Mouse (Mus musculus) MEL-GATA-1-ER (cell line): Measurements from ENCODE around the gene Uxs1.

Experiments used
- DNase-seq: peaks from one replicate; pipeline ENCODE4 v3.0.0-alpha.2; 2012; ENCODE audit warnings: low read depth; ENCODE audit errors: extremely low read depth

Gene Uxs1

GRCm38 (mm10) chr1:43827763-43828194 is at the start of gene Uxs1:
Gene Uxs1, minus strand, starts transcription at chr1:43827800.
- peak; percentile 95 for DNase-seq

GRCm38 (mm10) chr1:43877233-43877632 is 49.6 kb upstream of the Uxs1 start:
- DNase-seq: no peak

- no peak for DNase-seq
Observed at GRCm38 (mm10) chr1:43871116-43871515, 43.5 kb upstream of the Uxs1 start.

GRCm38 (mm10) chr1:43868510-43868909 is 40.9 kb upstream of the Uxs1 start:
- DNase-seq: no peak

- no peak for DNase-seq
Observed at GRCm38 (mm10) chr1:43864758-43865157, 37.2 kb upstream of the Uxs1 start.

GRCm38 (mm10) chr1:43862614-43863013 is 35.0 kb upstream of the Uxs1 start:
- DNase-seq: no peak

GRCm38 (mm10) chr1:43858988-43859387 is 31.4 kb upstream of the Uxs1 start:
- DNase-seq: no peak

- DNase-seq: no peak
Observed at GRCm38 (mm10) chr1:43857656-43858055, 30.1 kb upstream of the Uxs1 start.

GRCm38 (mm10) chr1:43855591-43855990 is 28.0 kb upstream of the Uxs1 start:
- no peak for DNase-seq

GRCm38 (mm10) chr1:43843398-43843797 is 15.8 kb upstream of the Uxs1 start:
- no peak for DNase-seq

GRCm38 (mm10) chr1:43837236-43837635 is 9.6 kb upstream of the Uxs1 start:
- no peak for DNase-seq

- no peak for DNase-seq
Observed at GRCm38 (mm10) chr1:43830096-43830495, 2.5 kb upstream of the Uxs1 start.

GRCm38 (mm10) chr1:43827002-43827762 is 418 bp downstream of the Uxs1 start:
- DNase-seq: peak; percentile 16

- no peak for DNase-seq
Observed at GRCm38 (mm10) chr1:43826628-43827001, 985 bp downstream of the Uxs1 start.

- no peak for DNase-seq
Observed at GRCm38 (mm10) chr1:43823406-43823805, 4.2 kb downstream of the Uxs1 start.

GRCm38 (mm10) chr1:43822586-43822985 is 5.0 kb downstream of the Uxs1 start:
- no peak for DNase-seq

- DNase-seq: peak; percentile 65
Observed at GRCm38 (mm10) chr1:43821804-43822203, 5.8 kb downstream of the Uxs1 start.

GRCm38 (mm10) chr1:43820571-43820970 is 7.0 kb downstream of the Uxs1 start:
- DNase-seq: no peak

- no peak for DNase-seq
Observed at GRCm38 (mm10) chr1:43819091-43819490, 8.5 kb downstream of the Uxs1 start.

- no peak for DNase-seq
Observed at GRCm38 (mm10) chr1:43818356-43818755, 9.2 kb downstream of the Uxs1 start.

- no peak for DNase-seq
Observed at GRCm38 (mm10) chr1:43811764-43812163, 15.8 kb downstream of the Uxs1 start.

GRCm38 (mm10) chr1:43811055-43811454 is 16.5 kb downstream of the Uxs1 start:
- peak; percentile 50 for DNase-seq

GRCm38 (mm10) chr1:43809351-43809750 is 18.2 kb downstream of the Uxs1 start:
- DNase-seq: no peak
